Mouse (Mus musculus) lung, embryonic 15.5 days (tissue): Measurements from ENCODE around the gene Gins3. TPM values are rescaled to one million over a fixed set of nuclear protein-coding genes. Genes with fewer than 3 reads are reported as not detected.
"Not testable (repeated sequence)": the region's sequence is repeated elsewhere in the genome, so short reads cannot be mapped to it uniquely, and the experiment has no call there.

ENCODE experiments used
- ATAC-seq: fragments of 200-750 bp; cut with Nextera tagmentation; 2 replicates; pipeline ENCODE4 v1.8.0; 2017; ENCODE audit warnings: moderate number of reproducible peaks, borderline replicate concordance; ENCODE audit not compliant: low FRiP score, low TSS enrichment; ENCODE audit errors: extremely low read depth
- H3K27ac ChIP-seq: fragments of 300-500 bp; sonication (generic); 2 replicates; pipeline ENCODE4 v1.5.1; 2015; ENCODE audit warnings: moderate library complexity, mild to moderate bottlenecking, inconsistent platforms
- H3K27me3 ChIP-seq: fragments of 300-500 bp; sonication (generic); 2 replicates; pipeline ENCODE4 v1.6.1; 2015; ENCODE audit warnings: inconsistent platforms
- H3K36me3 ChIP-seq: fragments of 300-500 bp; sonication (generic); 2 replicates; pipeline ENCODE4 v1.6.1; 2015; ENCODE audit warnings: inconsistent platforms
- H3K4me1 ChIP-seq: fragments of 300-500 bp; sonication (generic); 2 replicates; pipeline ENCODE4 v1.6.1; 2015; ENCODE audit warnings: inconsistent platforms
- H3K4me2 ChIP-seq: fragments of 300-500 bp; sonication (generic); 2 replicates; pipeline ENCODE4 v1.6.1; 2015; ENCODE audit warnings: inconsistent platforms, mild to moderate bottlenecking, moderate library complexity
- H3K4me3 ChIP-seq: fragments of 300-500 bp; sonication (generic); 2 replicates; pipeline ENCODE4 v1.5.1; 2015; ENCODE audit warnings: mild to moderate bottlenecking, inconsistent platforms
- H3K9ac ChIP-seq: fragments of 300-500 bp; sonication (generic); 2 replicates; pipeline ENCODE4 v1.6.1; 2015; ENCODE audit warnings: inconsistent platforms
- H3K9me3 ChIP-seq: fragments of 300-500 bp; sonication (generic); 2 replicates; pipeline ENCODE4 v1.6.1; 2016; ENCODE audit warnings: inconsistent platforms
- WGBS: fragments of 180-500 bp; shearing (Covaris S2); methylation state at CpG from one replicate; pipeline ENCODE4 v1.1.7; 2015; 5-methylcytosine and 5-hydroxymethylcytosine counted together
- polyA plus RNA-seq: library from polyadenylated mRNA; unstranded; fragments of >200 nt; fragmentation: Nextera tagmentation; extraction: Ambion mirVana; gene quantifications from 2 replicates; pipeline ENCODE4 v1.2.1, GENCODE M21; 2015

The Gins3 gene
- polyA plus RNA-seq, 1 experiment from 2014 or later, result 25.3 TPM

DNA sequence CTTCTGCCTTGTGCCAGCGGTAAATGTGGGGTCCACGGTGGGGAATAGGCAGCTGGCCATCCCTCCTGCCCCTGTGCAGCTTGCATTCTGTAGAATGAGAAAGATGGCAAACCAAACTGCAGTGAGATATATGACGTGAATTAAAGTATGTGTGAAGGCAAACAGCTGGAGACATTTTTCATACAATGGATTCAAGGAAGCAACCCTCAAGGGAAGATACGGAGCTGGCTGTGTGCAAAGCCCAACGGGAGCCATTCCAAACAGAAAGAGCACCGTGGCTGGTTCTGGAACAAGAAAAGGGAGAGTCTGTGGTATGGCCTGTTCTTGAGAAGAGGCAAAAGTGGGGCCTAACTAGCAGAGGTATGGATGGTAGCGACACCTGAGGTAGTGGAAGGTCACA lies 22.6 kb downstream of the Gins3 start:
- H3K4me3 ChIP-seq, result no peak overlapping the region
- no peaks in the 10 kb centered on the region for H3K4me1 ChIP-seq
- no peak overlapping the region for H3K4me2 ChIP-seq
- H3K9me3 ChIP-seq, result no peaks in the 10 kb centered on the region
- 50% methylated on average over 7 of the region's 7 CpGs for WGBS
- H3K9ac ChIP-seq, result no peak overlapping the region
- H3K27ac ChIP-seq, result no peak overlapping the region
- no peaks in the 10 kb centered on the region for H3K27me3 ChIP-seq
- ATAC-seq, result no peak
- no peaks in the 10 kb centered on the region for H3K36me3 ChIP-seq

- Histone ChIP-seq H3K27me3 (no peaks in the 10 kb centered on the region), H3K9me3 (no peaks in the 10 kb centered on the region), H3K27ac (no peak overlapping the region), H3K4me3 (no peak overlapping the region), H3K4me2 (no peak overlapping the region), H3K9ac (no peak overlapping the region), H3K36me3 (no peaks in the 10 kb centered on the region), H3K4me1 (no peaks in the 10 kb centered on the region)
- no peak for ATAC-seq
- WGBS, result 46% methylated on average over 5 of the region's 5 CpGs
Measured at GRCm38 (mm10) chr8:95656316-95657002, 23.2 kb downstream of the Gins3 start.

- Histone ChIP-seq H3K27ac (no peak overlapping the region), H3K9ac (no peak overlapping the region), H3K4me2 (no peak overlapping the region), H3K4me3 (no peak overlapping the region), H3K4me1 (no peaks in the 10 kb centered on the region), H3K27me3 (no peaks in the 10 kb centered on the region), H3K36me3 (no peaks in the 10 kb centered on the region), H3K9me3 (no peaks in the 10 kb centered on the region)
- no peak for ATAC-seq
- WGBS, result 44% methylated on average over 2 of the region's 2 CpGs
Measured at GRCm38 (mm10) chr8:95657523-95657922, 24.3 kb downstream of the Gins3 start.

GRCm38 (mm10) chr8:95660334-95660882 lies 27.2 kb downstream of the Gins3 start:
- WGBS, result 74% methylated on average over 6 of the region's 6 CpGs
- ATAC-seq, result no peak
- H3K4me2 ChIP-seq, result no peak overlapping the region
- H3K27me3 ChIP-seq, result no peaks in the 10 kb centered on the region
- no peak overlapping the region for H3K27ac ChIP-seq
- no peaks in the 10 kb centered on the region for H3K36me3 ChIP-seq
- no peak overlapping the region for H3K4me3 ChIP-seq
- no peak overlapping the region for H3K9ac ChIP-seq
- no peaks in the 10 kb centered on the region for H3K9me3 ChIP-seq
- no peaks in the 10 kb centered on the region for H3K4me1 ChIP-seq

GRCm38 (mm10) chr8:95661085-95661484 lies 27.8 kb downstream of the Gins3 start:
- H3K27ac ChIP-seq, result no peak overlapping the region
- H3K4me1 ChIP-seq, result no peaks in the 10 kb centered on the region
- no peak overlapping the region for H3K9ac ChIP-seq
- 65% methylated on average over 8 of the region's 8 CpGs for WGBS
- no peak overlapping the region for H3K4me3 ChIP-seq
- H3K9me3 ChIP-seq, result no peaks in the 10 kb centered on the region
- H3K36me3 ChIP-seq, result no peaks in the 10 kb centered on the region
- ATAC-seq, result no peak
- no peaks in the 10 kb centered on the region for H3K27me3 ChIP-seq
- no peak overlapping the region for H3K4me2 ChIP-seq

DNA sequence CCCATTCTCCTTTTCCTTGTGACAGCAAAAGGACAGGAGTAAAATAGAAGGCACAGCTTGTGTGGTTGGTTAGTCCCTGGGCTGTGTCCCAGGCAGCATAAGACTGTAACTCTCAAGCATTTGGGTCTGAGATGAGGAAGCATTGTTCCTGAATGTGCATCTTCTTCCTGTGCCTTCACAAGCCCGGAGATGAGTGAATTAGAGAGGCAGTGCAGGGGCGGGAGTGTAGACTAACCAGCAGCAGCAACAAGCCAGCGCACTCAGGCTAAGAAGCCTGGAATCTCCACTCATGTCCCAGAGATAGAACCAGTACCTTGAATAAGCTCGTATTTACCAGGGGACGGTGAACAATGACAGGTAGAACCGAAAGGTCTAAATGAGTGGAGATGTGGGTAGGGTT lies 28.3 kb downstream of the Gins3 start:
- Histone ChIP-seq H3K9me3 (no peaks in the 10 kb centered on the region), H3K27ac (no peak overlapping the region), H3K4me2 (no peak overlapping the region), H3K4me1 (no peaks in the 10 kb centered on the region), H3K4me3 (no peak overlapping the region), H3K36me3 (no peaks in the 10 kb centered on the region), H3K9ac (no peak overlapping the region), H3K27me3 (no peaks in the 10 kb centered on the region)
- WGBS, result 89% methylated on average over 6 of the region's 6 CpGs
- no peak for ATAC-seq

GRCm38 (mm10) chr8:95662885-95663598 lies 29.8 kb downstream of the Gins3 start:
- Histone ChIP-seq H3K27me3 (no peaks in the 10 kb centered on the region), H3K27ac (no peak overlapping the region), H3K4me2 (no peak overlapping the region), H3K4me3 (no peak overlapping the region), H3K4me1 (no peaks in the 10 kb centered on the region), H3K36me3 (no peaks in the 10 kb centered on the region), H3K9ac (no peak overlapping the region), H3K9me3 (no peaks in the 10 kb centered on the region)
- peak; percentile 39; the same call in 1 of the 2 replicates for ATAC-seq
- 50% methylated on average over 7 of the region's 7 CpGs for WGBS

DNA sequence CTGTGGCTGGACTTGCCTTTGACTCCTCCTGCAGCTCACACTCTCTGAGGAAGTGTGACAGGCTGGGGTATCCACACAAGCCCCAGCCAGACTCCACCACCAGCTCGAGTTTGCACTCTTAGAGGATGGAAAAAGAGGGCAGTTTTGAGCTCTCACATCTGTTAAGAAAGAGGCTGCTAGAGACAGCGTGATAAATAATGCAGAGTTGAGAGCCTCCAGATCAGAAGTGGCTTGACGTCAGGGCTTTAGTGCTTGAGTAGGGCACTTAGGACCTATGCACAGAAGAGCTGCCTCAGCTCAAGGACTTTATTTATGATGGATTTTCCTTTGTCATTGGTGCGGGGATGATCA lies 30.3 kb downstream of the Gins3 start:
- Histone ChIP-seq H3K4me3 (no peak overlapping the region), H3K9me3 (no peaks in the 10 kb centered on the region), H3K4me2 (no peak overlapping the region), H3K9ac (no peak overlapping the region), H3K27ac (no peak overlapping the region), H3K4me1 (no peaks in the 10 kb centered on the region), H3K27me3 (no peaks in the 10 kb centered on the region), H3K36me3 (no peaks in the 10 kb centered on the region)
- peak; percentile 19; the same call in 1 of the 2 replicates for ATAC-seq
- 26% methylated on average over 4 of the region's 4 CpGs for WGBS

GRCm38 (mm10) chr8:95665813-95666452 lies 32.7 kb downstream of the Gins3 start:
- not testable (repeated sequence) for H3K27ac ChIP-seq, H3K36me3 ChIP-seq, H3K27me3 ChIP-seq, ATAC-seq, H3K4me3 ChIP-seq, H3K4me2 ChIP-seq, H3K9ac ChIP-seq, H3K4me1 ChIP-seq, H3K9me3 ChIP-seq
- WGBS, result 85% methylated on average over 11 of the region's 11 CpGs

- Histone ChIP-seq H3K27me3 (0 out of 2 replicates have a peak, but pooled peaks cover under 1% of the 10 kb centered on the region), H3K27ac (no peak overlapping the region), H3K4me2 (no peak overlapping the region), H3K4me1 (no peaks in the 10 kb centered on the region), H3K36me3 (no peaks in the 10 kb centered on the region), H3K4me3 (no peak overlapping the region), H3K9me3 (no peaks in the 10 kb centered on the region), H3K9ac (no peak overlapping the region)
- no peak for ATAC-seq
- WGBS, result 29% methylated on average over 8 of the region's 8 CpGs
Measured at GRCm38 (mm10) chr8:95668163-95668958, 35.1 kb downstream of the Gins3 start.

DNA sequence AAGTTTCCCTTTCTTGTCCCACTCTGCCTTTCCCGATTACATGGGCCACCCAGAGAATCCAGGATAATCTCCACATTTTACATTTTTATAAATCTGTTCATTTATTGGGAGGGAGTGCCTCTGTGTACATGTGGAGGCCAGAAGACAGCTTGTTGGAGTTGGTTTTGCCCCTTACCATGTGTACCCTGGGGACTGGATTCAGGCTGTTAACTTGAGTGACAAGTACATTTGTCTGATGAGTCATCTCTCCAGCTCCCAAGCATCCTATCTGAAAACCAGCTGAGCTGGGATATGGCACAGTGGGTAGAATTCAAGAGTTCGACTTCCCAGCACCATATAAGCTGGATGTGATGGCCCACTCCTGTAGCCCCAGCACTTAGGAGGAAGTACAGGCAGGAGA lies 36.7 kb downstream of the Gins3 start:
- Histone ChIP-seq H3K27ac (no peak overlapping the region), H3K27me3 (peaks cover 16% of the 10 kb centered on the region), H3K4me1 (no peaks in the 10 kb centered on the region), H3K9ac (no peak overlapping the region), H3K9me3 (no peaks in the 10 kb centered on the region), H3K4me3 (no peak overlapping the region), H3K36me3 (no peaks in the 10 kb centered on the region), H3K4me2 (no peak overlapping the region)
- 80% methylated on average over 2 of the region's 2 CpGs for WGBS
- no peak for ATAC-seq
